Mouse (Mus musculus) midbrain, embryonic 13.5 days (tissue): ENCODE data around the gene Dpm3. TPM values are rescaled to one million over a fixed set of nuclear protein-coding genes. Genes with fewer than 3 reads are reported as not detected.

Source experiments
- ATAC-seq: fragments of 200-750 bp; cut with Nextera tagmentation; 2 replicates; pipeline ENCODE4 v1.8.0; 2017; ENCODE audit warnings: mild to moderate bottlenecking, moderate TSS enrichment, moderate library complexity
- H3K27ac ChIP-seq: fragments of 300-500 bp; sonication (generic); 2 replicates; pipeline ENCODE4 v1.5.1; 2015; ENCODE audit warnings: inconsistent platforms, mild to moderate bottlenecking, moderate library complexity
- H3K27me3 ChIP-seq: fragments of 300-500 bp; sonication (generic); 2 replicates; pipeline ENCODE4 v1.6.1; 2015; ENCODE audit warnings: mild to moderate bottlenecking, inconsistent platforms
- H3K36me3 ChIP-seq: fragments of 300-500 bp; sonication (generic); 2 replicates; pipeline ENCODE4 v1.6.1; 2015; ENCODE audit warnings: mild to moderate bottlenecking, inconsistent platforms
- H3K4me1 ChIP-seq: fragments of 300-500 bp; sonication (generic); replicated peaks from 2 replicates; pipeline ENCODE4 v1.6.1; 2015; ENCODE audit warnings: inconsistent platforms
- H3K4me2 ChIP-seq: fragments of 300-500 bp; sonication (generic); replicated peaks from 2 replicates; pipeline ENCODE4 v1.6.1; 2015; ENCODE audit warnings: moderate library complexity, mild to moderate bottlenecking, inconsistent platforms
- H3K4me3 ChIP-seq: fragments of 300-500 bp; sonication (generic); replicated peaks from 2 replicates; pipeline ENCODE4 v1.5.1; 2015; ENCODE audit warnings: mild to moderate bottlenecking, inconsistent platforms
- H3K9ac ChIP-seq: fragments of 300-500 bp; sonication (generic); replicated peaks from 2 replicates; pipeline ENCODE4 v1.6.1; 2015; ENCODE audit warnings: mild to moderate bottlenecking, inconsistent platforms
- H3K9me3 ChIP-seq: fragments of 300-500 bp; sonication (generic); 2 replicates; pipeline ENCODE4 v1.6.1; 2016; ENCODE audit warnings: mild to moderate bottlenecking, inconsistent platforms
- WGBS: fragments of 180-500 bp; shearing (Covaris S2); methylation state at CpG from one replicate; pipeline ENCODE4 v1.1.7; 2015; 5-methylcytosine and 5-hydroxymethylcytosine counted together
- polyA plus RNA-seq: library from polyadenylated mRNA; unstranded; fragments of >200 nt; fragmentation: Nextera tagmentation; extraction: Ambion mirVana; gene quantifications from 2 replicates; pipeline ENCODE4 v1.2.1, GENCODE M21; 2015

Gene Dpm3
- polyA plus RNA-seq, 1 experiment from 2014 or later: 75.9 TPM

- Histone ChIP-seq H3K4me1 (peaks cover 32% of the 10 kb centered on the region), H3K9ac (no peak overlapping the region), H3K9me3 (no peaks in the 10 kb centered on the region), H3K27ac (no peak overlapping the region), H3K27me3 (0 out of 2 replicates have a peak, but pooled peaks cover 3% of the 10 kb centered on the region), H3K36me3 (peaks cover 6% of the 10 kb centered on the region; the same call in 1 of the 2 replicates), H3K4me2 (no peak overlapping the region), H3K4me3 (no peak overlapping the region)
- WGBS: 22% methylated on average over 7 of the region's 7 CpGs
- ATAC-seq: no peak
These were observed 8.6 kb upstream of the Dpm3 start for GRCm38 (mm10) chr3:89250435-89251040.

- H3K9me3 ChIP-seq: no peaks in the 10 kb centered on the region
- no peak overlapping the region for H3K27ac ChIP-seq
- ATAC-seq: no peak
- H3K27me3 ChIP-seq: 0 out of 2 replicates have a peak, but pooled peaks cover 3% of the 10 kb centered on the region
- peaks cover 26% of the 10 kb centered on the region for H3K4me1 ChIP-seq
- H3K4me3 ChIP-seq: no peak overlapping the region
- 8% methylated on average over 17 of the region's 17 CpGs for WGBS
- H3K36me3 ChIP-seq: peaks cover 6% of the 10 kb centered on the region; the same call in 1 of the 2 replicates
- H3K9ac ChIP-seq: no peak overlapping the region
- H3K4me2 ChIP-seq: peak overlapping the region; percentile 11; the same call in 1 of the 2 replicates
These were observed 7.7 kb upstream of the Dpm3 start for GRCm38 (mm10) chr3:89251365-89251895.

- Histone ChIP-seq H3K27me3 (peaks cover 6% of the 10 kb centered on the region; the same call in 1 of the 2 replicates), H3K4me2 (no peak overlapping the region), H3K4me1 (peaks cover 8% of the 10 kb centered on the region), H3K36me3 (no peaks in the 10 kb centered on the region), H3K9ac (no peak overlapping the region), H3K27ac (no peak overlapping the region), H3K9me3 (no peaks in the 10 kb centered on the region), H3K4me3 (no peak overlapping the region)
- WGBS: 92% methylated on average over 5 of the region's 5 CpGs
- no peak for ATAC-seq
These were observed 4.2 kb upstream of the Dpm3 start for GRCm38 (mm10) chr3:89254994-89255393.

DNA sequence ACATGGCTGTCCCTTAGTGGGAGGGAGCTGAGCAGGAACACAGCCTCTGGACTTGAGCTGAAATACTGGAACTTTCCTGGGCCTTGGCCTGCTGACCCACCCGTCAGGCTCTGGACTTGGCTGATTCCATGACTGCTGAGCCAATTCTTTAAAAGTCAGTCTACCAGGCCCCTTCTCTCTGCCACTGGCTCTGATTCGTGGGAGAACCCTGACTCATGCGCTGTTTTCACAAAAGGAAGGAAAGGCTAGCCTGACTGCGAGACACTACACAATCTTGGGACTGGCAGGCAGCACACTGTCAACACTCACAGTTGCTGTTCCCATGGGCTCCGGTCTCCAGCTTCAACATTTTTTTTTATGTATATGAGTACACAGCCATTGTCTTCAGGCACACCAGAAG, 3.0 kb upstream of the Dpm3 start:
- Histone ChIP-seq H3K27me3 (peaks cover 6% of the 10 kb centered on the region; the same call in 1 of the 2 replicates), H3K9me3 (no peaks in the 10 kb centered on the region), H3K4me1 (peaks cover 6% of the 10 kb centered on the region), H3K27ac (no peak overlapping the region), H3K4me3 (no peak overlapping the region), H3K36me3 (no peaks in the 10 kb centered on the region), H3K4me2 (no peak overlapping the region), H3K9ac (no peak overlapping the region)
- no peak for ATAC-seq
- WGBS: 82% methylated on average over 5 of the region's 5 CpGs

DNA sequence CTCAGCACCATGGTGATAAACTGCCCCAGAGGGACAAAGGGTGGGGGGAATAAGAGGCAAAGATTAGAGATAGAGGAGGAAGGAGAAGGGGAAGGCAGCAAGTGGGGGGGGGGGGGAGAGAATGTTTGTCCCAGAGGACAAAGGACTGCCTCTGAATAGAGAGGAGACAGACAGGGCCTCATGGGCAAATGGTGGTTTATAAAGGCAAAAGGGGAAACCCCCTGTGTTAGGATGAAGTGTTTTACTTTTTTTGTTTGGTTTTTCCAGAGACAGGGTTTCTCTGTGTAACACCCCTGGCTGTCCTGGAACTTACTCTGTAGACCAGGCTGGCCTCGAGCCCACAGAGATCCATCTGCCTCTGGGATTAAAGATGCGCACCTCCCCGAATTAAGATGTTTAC, 1.1 kb downstream of the Dpm3 start:
- Histone ChIP-seq H3K4me3 (no peak overlapping the region), H3K4me1 (no peaks in the 10 kb centered on the region), H3K4me2 (no peak overlapping the region), H3K27me3 (peaks cover 3% of the 10 kb centered on the region; the same call in 1 of the 2 replicates), H3K9me3 (no peaks in the 10 kb centered on the region), H3K36me3 (no peaks in the 10 kb centered on the region), H3K27ac (no peak overlapping the region), H3K9ac (no peak overlapping the region)
- 47% methylated on average over 3 of the region's 3 CpGs for WGBS
- ATAC-seq: no peak

- 78% methylated on average over 10 of the region's 10 CpGs for WGBS
- Histone ChIP-seq H3K9ac (no peak overlapping the region), H3K36me3 (no peaks in the 10 kb centered on the region), H3K4me2 (no peak overlapping the region), H3K4me3 (no peak overlapping the region), H3K4me1 (peaks cover 12% of the 10 kb centered on the region), H3K9me3 (no peaks in the 10 kb centered on the region), H3K27ac (no peak overlapping the region), H3K27me3 (peaks cover 3% of the 10 kb centered on the region; the same call in 1 of the 2 replicates)
- no peak for ATAC-seq
These were observed 3.3 kb downstream of the Dpm3 start for GRCm38 (mm10) chr3:89262417-89262816.

DNA sequence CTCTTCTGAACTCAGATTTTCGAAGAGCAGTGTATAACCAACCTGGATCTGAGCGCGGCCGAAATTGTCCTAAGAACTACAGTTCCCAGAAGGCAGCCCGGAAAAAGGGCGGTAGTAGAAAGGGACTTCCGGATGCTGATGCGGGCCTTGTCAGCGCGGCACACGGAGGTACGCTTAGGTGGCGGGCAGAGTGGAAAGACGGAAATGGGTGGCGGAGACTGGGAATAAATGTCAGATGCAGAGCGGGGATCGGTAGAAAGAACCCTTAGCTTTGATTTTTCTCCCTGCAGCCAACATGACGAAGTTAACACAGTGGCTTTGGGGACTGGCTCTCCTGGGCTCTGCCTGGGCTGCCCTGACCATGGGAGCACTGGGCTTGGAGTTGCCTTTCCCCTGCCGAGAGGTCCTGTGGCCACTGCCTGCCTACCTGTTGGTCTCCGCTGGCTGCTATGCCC, 7.3 kb downstream of the Dpm3 start:
- under 1% methylated on average over 20 of the region's 20 CpGs for WGBS
- peak overlapping the region; percentile 76 for H3K27ac ChIP-seq

GRCm38 (mm10) chr3:89268916-89269315, 9.8 kb downstream of the Dpm3 start:
- ATAC-seq: no peak
- no peak overlapping the region for H3K27ac ChIP-seq
- 46% methylated on average over 8 of the region's 8 CpGs for WGBS
- no peaks in the 10 kb centered on the region for H3K36me3 ChIP-seq
- H3K4me3 ChIP-seq: no peak overlapping the region
- H3K27me3 ChIP-seq: no peaks in the 10 kb centered on the region
- H3K4me2 ChIP-seq: 0 out of 2 replicates have a peak overlapping the region, but pooled peaks have one; percentile 11
- no peak overlapping the region for H3K9ac ChIP-seq
- peaks cover 40% of the 10 kb centered on the region for H3K4me1 ChIP-seq
- H3K9me3 ChIP-seq: no peaks in the 10 kb centered on the region

More for the DNA sequence above, 7.3 kb downstream of the Dpm3 start:
- Histone ChIP-seq H3K4me3 (peak overlapping the region; percentile 64), H3K27me3 (no peaks in the 10 kb centered on the region), H3K9me3 (no peaks in the 10 kb centered on the region), H3K4me1 (peaks cover 40% of the 10 kb centered on the region), H3K36me3 (no peaks in the 10 kb centered on the region), H3K9ac (peak overlapping the region; percentile 84), H3K4me2 (peak overlapping the region; percentile 82)
- ATAC-seq: peak; percentile 93

- Histone ChIP-seq H3K27me3 (no peaks in the 10 kb centered on the region), H3K27ac (peak within 1 kb of the TSS; percentile 63), H3K4me2 (peak within 1 kb of the TSS; percentile 74), H3K36me3 (no peaks in the 10 kb centered on the region), H3K9ac (peak within 1 kb of the TSS; percentile 78), H3K4me1 (peaks cover 40% of the 10 kb centered on the region), H3K9me3 (no peaks in the 10 kb centered on the region), H3K4me3 (peak within 1 kb of the TSS; percentile 52)
- ATAC-seq: peak; percentile 62
- WGBS: 4% methylated on average over 39 of the region's 39 CpGs
These were observed 11.0 kb downstream of the Dpm3 start, which contains the start of gene Slc50a1 for GRCm38 (mm10) chr3:89270051-89270755. Gene Slc50a1, minus strand, starts transcription at chr3:89270570.

GRCm38 (mm10) chr3:89270891-89271290, 11.7 kb downstream of the Dpm3 start:
- Histone ChIP-seq H3K9me3 (no peaks in the 10 kb centered on the region), H3K9ac (peak overlapping the region; percentile 78; the same call in 1 of the 2 replicates), H3K4me3 (peak overlapping the region; percentile 52), H3K27ac (peak overlapping the region; percentile 63; the same call in 1 of the 2 replicates), H3K27me3 (no peaks in the 10 kb centered on the region), H3K4me2 (peak overlapping the region; percentile 74), H3K36me3 (no peaks in the 10 kb centered on the region), H3K4me1 (peaks cover 38% of the 10 kb centered on the region)
- WGBS: 70% methylated on average over 6 of the region's 6 CpGs
- no peak for ATAC-seq

GRCm38 (mm10) chr3:89271760-89272159, 12.6 kb downstream of the Dpm3 start:
- Histone ChIP-seq H3K4me2 (no peak overlapping the region), H3K27ac (no peak overlapping the region), H3K9me3 (no peaks in the 10 kb centered on the region), H3K36me3 (no peaks in the 10 kb centered on the region), H3K4me3 (no peak overlapping the region), H3K27me3 (peaks cover 7% of the 10 kb centered on the region), H3K9ac (no peak overlapping the region), H3K4me1 (peaks cover 34% of the 10 kb centered on the region)
- no peak for ATAC-seq
- WGBS: 63% methylated on average over 6 of the region's 6 CpGs

DNA sequence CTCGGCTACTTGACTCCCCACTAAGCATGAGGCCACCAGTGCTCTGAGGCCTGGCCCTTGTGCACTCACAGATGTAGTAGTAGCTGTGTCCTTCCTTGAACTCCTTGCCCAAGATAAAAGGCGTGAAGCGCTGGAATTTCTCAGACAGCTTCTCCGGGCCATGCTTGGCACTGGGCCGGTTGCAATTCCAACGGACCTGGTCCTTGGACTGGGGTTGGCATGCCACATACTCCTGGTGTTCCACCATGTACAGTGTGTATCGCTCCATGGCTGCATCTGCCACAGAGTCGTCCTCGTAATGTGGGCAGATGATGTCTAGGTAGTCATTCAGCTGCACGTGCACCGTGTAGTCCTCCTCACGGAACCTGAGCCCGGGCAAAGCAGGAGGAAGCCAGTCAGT, 16.9 kb downstream of the Dpm3 start:
- Histone ChIP-seq H3K4me2 (no peak overlapping the region), H3K36me3 (no peaks in the 10 kb centered on the region), H3K9ac (no peak overlapping the region), H3K27ac (no peak overlapping the region), H3K9me3 (no peaks in the 10 kb centered on the region), H3K4me3 (no peak overlapping the region), H3K4me1 (peaks cover 23% of the 10 kb centered on the region), H3K27me3 (peaks cover 47% of the 10 kb centered on the region)
- 91% methylated on average over 13 of the region's 13 CpGs for WGBS
- no peak for ATAC-seq
